Mouse (Mus musculus) embryonic facial prominence, embryonic 12.5 days (tissue): ENCODE results near the gene Stom. TPM values are rescaled to one million over a fixed set of nuclear protein-coding genes. Genes with fewer than 3 reads are reported as not detected.
A peak's percentile ranks its signal among the peaks of the same experiment; 100 is the strongest.

Source experiments
- ATAC-seq: fragments of 200-750 bp; cut with Nextera tagmentation; 2 replicates; pipeline ENCODE4 v1.8.0; 2017; ENCODE audit not compliant: insufficient number of reproducible peaks, insufficient read depth, low FRiP score, low TSS enrichment
- H3K27ac ChIP-seq: fragments of 300-500 bp; sonication (generic); 2 replicates; pipeline ENCODE4 v1.5.1; 2016; ENCODE audit warnings: mild to moderate bottlenecking
- H3K27me3 ChIP-seq: fragments of 300-500 bp; sonication (generic); 2 replicates; pipeline ENCODE4 v1.6.1; 2016; ENCODE audit warnings: mild to moderate bottlenecking, moderate library complexity
- H3K36me3 ChIP-seq: fragments of 300-500 bp; sonication (generic); 2 replicates; pipeline ENCODE4 v1.6.1; 2016; ENCODE audit warnings: mild to moderate bottlenecking
- H3K4me1 ChIP-seq: fragments of 300-500 bp; sonication (generic); 2 replicates; pipeline ENCODE4 v1.6.1; 2016
- H3K4me2 ChIP-seq: fragments of 300-500 bp; sonication (generic); replicated peaks from 2 replicates; pipeline ENCODE4 v1.6.1; 2016; ENCODE audit warnings: mild to moderate bottlenecking, moderate library complexity
- H3K4me3 ChIP-seq: fragments of 300-500 bp; sonication (generic); 2 replicates; pipeline ENCODE4 v1.5.1; 2016; ENCODE audit warnings: mild to moderate bottlenecking
- H3K9ac ChIP-seq: fragments of 300-500 bp; sonication (generic); 2 replicates; pipeline ENCODE4 v1.6.1; 2016; ENCODE audit warnings: mild to moderate bottlenecking, moderate library complexity
- H3K9me3 ChIP-seq: fragments of 300-500 bp; sonication (generic); 2 replicates; pipeline ENCODE4 v1.6.1; 2016; ENCODE audit warnings: mild to moderate bottlenecking, moderate library complexity
- WGBS: fragments of 180-500 bp; shearing (Covaris S2); methylation state at CpG from one replicate; pipeline ENCODE4 v1.1.7; 2016; 5-methylcytosine and 5-hydroxymethylcytosine counted together
- polyA plus RNA-seq: library from polyadenylated mRNA; unstranded; fragments of >200 nt; fragmentation: Nextera tagmentation; extraction: Ambion mirVana; gene quantifications from 2 replicates; pipeline ENCODE4 v1.2.1, GENCODE M21; 2016

The Stom gene
- polyA plus RNA-seq, 1 experiment from 2014 or later = 24.1 TPM

DNA sequence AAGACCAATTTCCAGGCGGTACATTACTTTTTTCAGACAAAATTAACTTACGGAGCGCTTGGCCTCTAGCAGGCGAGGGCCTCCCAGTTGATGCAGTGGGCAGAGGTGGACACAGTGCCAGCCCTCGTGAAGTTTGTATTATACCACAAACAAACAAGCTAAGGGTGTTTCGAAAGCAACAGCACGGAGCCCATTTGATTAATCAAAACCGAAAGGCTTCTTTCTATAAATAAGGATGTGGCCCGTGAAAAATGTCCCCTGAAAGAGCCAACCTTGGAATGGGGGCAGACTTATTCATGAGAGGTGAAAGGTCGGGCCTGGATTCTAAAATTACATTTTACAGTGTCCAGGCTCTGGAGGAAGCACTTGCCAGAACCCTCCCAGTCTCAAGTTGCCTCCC is 643 bp upstream of the Stom start:
- no peak for ATAC-seq
- no peaks in the 10 kb centered on the region for H3K36me3 ChIP-seq
- H3K9ac ChIP-seq = peak overlapping the region; percentile 68; the same call in 1 of the 2 replicates
- peak overlapping the region; percentile 98 for H3K4me2 ChIP-seq
- WGBS = 45% methylated on average over 10 of the region's 10 CpGs
- no peaks in the 10 kb centered on the region for H3K27me3 ChIP-seq
- H3K4me3 ChIP-seq = peak overlapping the region; percentile 71; the same call in 1 of the 2 replicates
- H3K4me1 ChIP-seq = peaks cover 18% of the 10 kb centered on the region
- H3K27ac ChIP-seq = peak overlapping the region; percentile 86
- no peaks in the 10 kb centered on the region for H3K9me3 ChIP-seq

GRCm38 (mm10) chr2:35335620-35336019 is 1.2 kb downstream of the Stom start:
- H3K27ac ChIP-seq = no peak overlapping the region
- no peak for ATAC-seq
- peak overlapping the region; percentile 68; the same call in 1 of the 2 replicates for H3K9ac ChIP-seq
- WGBS = 3% methylated on average over 7 of the region's 7 CpGs
- H3K27me3 ChIP-seq = no peaks in the 10 kb centered on the region
- peak overlapping the region; percentile 98 for H3K4me2 ChIP-seq
- H3K4me1 ChIP-seq = peaks cover 18% of the 10 kb centered on the region
- no peaks in the 10 kb centered on the region for H3K36me3 ChIP-seq
- peak overlapping the region; percentile 71 for H3K4me3 ChIP-seq
- no peaks in the 10 kb centered on the region for H3K9me3 ChIP-seq

DNA sequence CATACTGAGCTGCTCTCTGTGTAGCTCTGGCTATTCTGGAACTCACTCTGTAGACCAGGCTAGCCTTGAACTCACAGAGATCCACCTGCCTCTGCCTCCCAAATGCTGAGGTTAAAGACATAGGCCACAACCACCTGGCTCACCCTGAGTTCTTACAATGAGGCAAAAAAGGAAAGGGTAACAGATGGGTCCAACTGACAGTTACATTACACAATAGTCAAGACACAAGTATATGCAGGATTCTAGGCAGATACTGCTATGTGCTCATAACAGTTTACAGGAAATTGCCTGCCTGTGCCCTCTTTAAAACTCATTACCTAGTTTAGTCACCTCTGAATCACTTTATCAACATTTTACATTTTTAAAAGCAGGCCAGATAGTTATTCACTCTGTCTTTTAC is 3.1 kb downstream of the Stom start:
- no peak for ATAC-seq
- no peak overlapping the region for H3K4me3 ChIP-seq
- no peak overlapping the region for H3K27ac ChIP-seq
- no peaks in the 10 kb centered on the region for H3K36me3 ChIP-seq
- H3K4me1 ChIP-seq = peaks cover 18% of the 10 kb centered on the region
- H3K27me3 ChIP-seq = no peaks in the 10 kb centered on the region
- H3K4me2 ChIP-seq = no peak overlapping the region
- H3K9ac ChIP-seq = no peak overlapping the region
- no peaks in the 10 kb centered on the region for H3K9me3 ChIP-seq

GRCm38 (mm10) chr2:35331205-35331604 is 5.6 kb downstream of the Stom start:
- no peaks in the 10 kb centered on the region for H3K36me3 ChIP-seq
- no peaks in the 10 kb centered on the region for H3K9me3 ChIP-seq
- H3K9ac ChIP-seq = no peak overlapping the region
- no peaks in the 10 kb centered on the region for H3K27me3 ChIP-seq
- H3K27ac ChIP-seq = no peak overlapping the region
- peaks cover 8% of the 10 kb centered on the region for H3K4me1 ChIP-seq
- no peak overlapping the region for H3K4me3 ChIP-seq
- WGBS = 51% methylated on average over 2 of the region's 2 CpGs
- H3K4me2 ChIP-seq = no peak overlapping the region
- ATAC-seq = no peak

DNA sequence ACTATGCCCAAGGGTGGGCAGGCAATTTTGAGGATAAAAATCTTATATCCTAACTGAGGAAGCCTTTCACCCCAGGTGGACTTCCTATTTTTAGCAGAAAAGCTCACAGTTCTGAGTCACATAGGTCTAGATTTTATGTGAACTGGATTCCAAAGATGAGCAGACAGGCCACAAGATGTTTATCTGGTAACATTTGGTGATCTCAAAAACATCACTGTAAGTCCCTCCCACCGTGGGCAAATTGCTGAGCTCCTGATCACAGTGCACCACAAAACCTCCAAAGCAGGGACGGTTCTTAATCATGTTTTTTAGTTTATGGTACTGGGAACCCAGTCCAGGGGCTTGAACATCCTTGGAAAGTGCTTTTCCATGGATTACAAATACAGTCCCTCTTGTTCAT is 7.7 kb downstream of the Stom start:
- H3K27ac ChIP-seq = no peak overlapping the region

DNA sequence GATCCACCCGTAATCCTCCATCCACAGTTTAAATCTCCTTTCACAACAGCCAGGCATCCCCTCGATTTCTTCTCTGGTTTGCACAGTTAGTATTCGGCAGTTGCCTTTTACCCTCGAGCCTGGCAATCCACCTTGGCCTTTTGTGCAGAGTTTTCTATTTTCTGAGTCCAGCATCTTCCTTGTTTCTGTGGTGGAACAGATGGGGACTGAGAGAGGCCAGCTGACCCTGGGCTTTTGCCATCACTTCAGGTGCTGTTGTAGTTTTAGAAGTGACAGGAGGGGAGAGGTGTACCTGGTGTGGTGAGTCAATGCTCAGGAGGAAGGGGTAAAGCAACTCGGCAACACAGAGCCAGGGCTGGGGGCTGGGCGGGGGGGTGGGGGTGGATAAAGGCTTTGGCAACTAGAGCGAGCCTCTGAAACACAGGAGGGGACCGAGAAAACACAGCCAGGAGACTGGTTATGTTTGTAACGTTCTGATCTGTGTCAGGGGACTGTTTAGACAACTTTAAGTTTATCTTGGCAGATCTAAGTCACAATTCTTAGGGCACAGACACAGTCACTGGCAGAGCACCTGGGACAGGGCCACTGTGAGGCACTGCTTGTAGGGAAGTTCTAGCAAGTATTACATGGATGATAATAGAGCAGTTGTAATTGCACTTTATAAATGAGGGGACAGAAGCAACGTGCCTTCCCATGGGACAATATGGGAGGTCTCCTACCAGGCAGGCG is 8.5 kb downstream of the Stom start:
- no peak overlapping the region for H3K4me3 ChIP-seq
- WGBS = 43% methylated on average over 11 of the region's 11 CpGs
- no peak overlapping the region for H3K27ac ChIP-seq
- no peaks in the 10 kb centered on the region for H3K27me3 ChIP-seq
- no peaks in the 10 kb centered on the region for H3K4me1 ChIP-seq
- ATAC-seq = no peak
- no peak overlapping the region for H3K4me2 ChIP-seq
- H3K36me3 ChIP-seq = no peaks in the 10 kb centered on the region
- H3K9me3 ChIP-seq = no peaks in the 10 kb centered on the region
- H3K9ac ChIP-seq = no peak overlapping the region

More for the DNA sequence above, 7.7 kb downstream of the Stom start:
- Histone ChIP-seq H3K9ac (no peak overlapping the region), H3K4me2 (no peak overlapping the region), H3K4me3 (no peak overlapping the region), H3K36me3 (no peaks in the 10 kb centered on the region), H3K4me1 (no peaks in the 10 kb centered on the region), H3K27me3 (no peaks in the 10 kb centered on the region), H3K9me3 (no peaks in the 10 kb centered on the region)
- 85% methylated on average over 2 of the region's 2 CpGs for WGBS
- ATAC-seq = no peak

- Histone ChIP-seq H3K36me3 (no peaks in the 10 kb centered on the region), H3K27ac (no peak overlapping the region), H3K9me3 (no peaks in the 10 kb centered on the region), H3K4me1 (no peaks in the 10 kb centered on the region), H3K27me3 (no peaks in the 10 kb centered on the region), H3K4me3 (no peak overlapping the region), H3K4me2 (no peak overlapping the region), H3K9ac (no peak overlapping the region)
- ATAC-seq = no peak
- WGBS = 67% methylated on average over 10 of the region's 10 CpGs
Observed at GRCm38 (mm10) chr2:35327583-35327982, 9.2 kb downstream of the Stom start.

DNA sequence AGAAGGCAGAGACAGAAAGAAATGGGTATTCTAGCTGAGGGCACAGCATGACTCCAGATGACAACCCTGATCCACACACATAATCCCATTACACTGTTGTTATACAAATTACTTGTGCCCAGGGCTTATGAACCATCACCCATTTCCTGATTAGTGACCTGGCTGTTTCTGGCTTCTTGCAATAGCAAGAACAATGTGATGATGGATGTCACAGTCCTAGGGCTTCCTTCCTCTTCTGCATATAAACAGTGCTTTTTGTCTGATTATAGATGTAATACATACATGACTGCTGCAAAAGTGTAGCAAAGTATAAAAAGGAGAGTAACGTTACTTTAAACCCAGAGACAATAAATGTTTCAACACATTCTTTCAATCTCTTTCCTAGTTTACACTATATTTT is 9.8 kb downstream of the Stom start:
- Histone ChIP-seq H3K9ac (no peak overlapping the region), H3K4me3 (no peak overlapping the region), H3K27ac (no peak overlapping the region), H3K4me1 (no peaks in the 10 kb centered on the region), H3K27me3 (no peaks in the 10 kb centered on the region), H3K36me3 (no peaks in the 10 kb centered on the region), H3K9me3 (no peaks in the 10 kb centered on the region), H3K4me2 (no peak overlapping the region)
- 67% methylated on average over 1 of the region's 1 CpGs for WGBS
- no peak for ATAC-seq

- H3K27ac ChIP-seq = no peak overlapping the region
- H3K9ac ChIP-seq = no peak overlapping the region
- H3K36me3 ChIP-seq = no peaks in the 10 kb centered on the region
- no peaks in the 10 kb centered on the region for H3K9me3 ChIP-seq
- no peaks in the 10 kb centered on the region for H3K27me3 ChIP-seq
- ATAC-seq = no peak
- H3K4me3 ChIP-seq = no peak overlapping the region
- H3K4me1 ChIP-seq = no peaks in the 10 kb centered on the region
- 74% methylated on average over 10 of the region's 10 CpGs for WGBS
- H3K4me2 ChIP-seq = no peak overlapping the region
Observed at GRCm38 (mm10) chr2:35325930-35326329, 10.8 kb downstream of the Stom start.

GRCm38 (mm10) chr2:35322404-35323164 is 14.2 kb downstream of the Stom start:
- Histone ChIP-seq H3K4me3 (no peak overlapping the region), H3K9ac (no peak overlapping the region), H3K36me3 (0 out of 2 replicates have a peak, but pooled peaks cover 6% of the 10 kb centered on the region), H3K27ac (no peak overlapping the region), H3K4me2 (no peak overlapping the region), H3K4me1 (no peaks in the 10 kb centered on the region), H3K9me3 (no peaks in the 10 kb centered on the region), H3K27me3 (no peaks in the 10 kb centered on the region)
- ATAC-seq = no peak
- WGBS = 77% methylated on average over 10 of the region's 10 CpGs

DNA sequence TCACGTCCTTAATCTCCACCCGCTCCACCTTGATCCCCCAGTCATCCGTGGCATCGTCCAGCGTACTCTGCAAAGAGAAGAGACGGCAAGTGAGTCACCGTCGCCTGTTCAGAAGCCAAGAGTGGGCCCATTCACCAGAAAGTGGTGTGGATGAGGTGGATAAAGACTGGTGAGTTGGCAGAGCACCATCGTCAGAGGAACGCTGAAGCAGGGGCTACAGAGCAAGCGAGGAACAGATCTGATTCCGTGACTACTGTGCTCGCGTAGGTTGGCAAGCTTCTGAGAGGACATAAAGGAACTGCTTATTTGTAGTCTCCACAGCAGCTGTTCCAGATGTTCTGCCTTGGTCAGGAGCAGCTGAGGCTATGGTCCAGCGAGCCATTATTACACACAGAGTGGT is 16.4 kb downstream of the Stom start:
- Histone ChIP-seq H3K36me3 (0 out of 2 replicates have a peak, but pooled peaks cover 6% of the 10 kb centered on the region), H3K27me3 (no peaks in the 10 kb centered on the region), H3K4me1 (no peaks in the 10 kb centered on the region), H3K4me2 (no peak overlapping the region), H3K9ac (no peak overlapping the region), H3K9me3 (no peaks in the 10 kb centered on the region), H3K27ac (no peak overlapping the region), H3K4me3 (no peak overlapping the region)
- no peak for ATAC-seq
- WGBS = 85% methylated on average over 15 of the region's 15 CpGs

GRCm38 (mm10) chr2:35318405-35318804 is 18.4 kb downstream of the Stom start:
- H3K4me2 ChIP-seq = no peak overlapping the region
- H3K36me3 ChIP-seq = 0 out of 2 replicates have a peak, but pooled peaks cover 6% of the 10 kb centered on the region
- no peak overlapping the region for H3K27ac ChIP-seq
- H3K9me3 ChIP-seq = no peaks in the 10 kb centered on the region
- 81% methylated on average over 12 of the region's 12 CpGs for WGBS
- H3K9ac ChIP-seq = no peak overlapping the region
- no peaks in the 10 kb centered on the region for H3K27me3 ChIP-seq
- H3K4me3 ChIP-seq = no peak overlapping the region
- no peak for ATAC-seq
- H3K4me1 ChIP-seq = no peaks in the 10 kb centered on the region
